Mouse (Mus musculus): ENCODE measurements at regions not wholly inside any gene's neighbourhood (a gene's known extent, or its start where the extent isn't known, plus 50 kb on each side); places are given as distances from the start of the nearest gene placed in this dataset.

DNA sequence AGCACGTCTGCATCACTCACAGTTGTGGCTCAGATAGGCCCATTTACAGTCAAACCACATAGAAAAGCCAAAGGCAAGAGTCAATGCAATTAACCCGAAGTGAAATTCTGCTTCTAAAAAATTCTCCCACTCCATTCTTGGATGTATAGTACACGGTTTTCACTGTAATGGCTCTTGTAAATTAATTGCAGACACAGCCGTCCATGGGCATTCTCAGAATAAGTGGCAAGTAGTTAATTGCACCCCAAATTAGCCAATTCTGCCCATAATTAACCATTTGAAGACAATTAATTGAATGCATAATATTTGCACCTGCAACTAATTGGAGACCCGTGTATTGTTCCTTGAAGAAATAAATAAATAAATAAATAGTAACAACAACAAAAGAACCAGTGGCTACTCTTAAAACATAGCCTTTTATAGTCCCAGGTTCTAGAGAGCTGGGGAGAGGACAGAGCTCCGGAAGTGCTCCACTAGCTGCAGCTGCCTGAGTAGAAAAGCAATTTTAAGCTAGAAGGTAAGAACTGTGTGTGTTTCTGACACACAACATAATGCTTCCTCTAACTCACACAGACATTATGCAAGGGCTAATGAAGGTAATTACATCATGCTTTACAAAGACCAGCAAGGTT, 266.2 kb downstream of the Sox11 start:
- Histone ChIP-seq H3K27me3 (replicated peaks) (no peaks in the 10 kb centered on the region), H3K9ac (ENCODE audit: insufficient read depth, low read depth) (no peak overlapping the region), H3K27ac (ENCODE audit: insufficient read depth, low read depth) (no peak overlapping the region), H3K4me2 (ENCODE audit: insufficient read depth, low read depth, poor library complexity, severe bottlenecking) (no peak overlapping the region), H3K9me3 (replicated peaks; ENCODE audit: low read length) (peaks cover 62% of the 10 kb centered on the region), H3K79me2 (replicated peaks; ENCODE audit: control insufficient read depth, extremely low read depth, insufficient read depth, poor library complexity, severe bottlenecking) (no peaks in the 10 kb centered on the region), H3K4me1 (ENCODE audit: control insufficient read depth in 1 of 2, insufficient read depth in 2 of 2) (no peaks in the 10 kb centered on the region), H3K4me3 (replicated peaks in 1 of 3; ENCODE audit: low read depth in 2 of 3, low read length in 2 of 3, poor library complexity in 1 of 3) (no peak overlapping the region), H3K36me3 (replicated peaks in 1 of 2; ENCODE audit: control insufficient read depth in 1 of 2, insufficient read depth in 1 of 2, low read length in 1 of 2) (no peaks in the 10 kb centered on the region)
- TF ChIP-seq BHLHE40 (IDR thresholded peaks at IDR 0.05; ENCODE audit: low read depth, low read length) = no peak
- TF ChIP-seq MAFK (IDR thresholded peaks at IDR 0.05; ENCODE audit: insufficient replicate concordance, low read length) = no peak
- TF ChIP-seq CHD1 (IDR thresholded peaks at IDR 0.05; ENCODE audit: low read depth, low read length) = no peak
- TF ChIP-seq NRF1 (IDR thresholded peaks at IDR 0.05; ENCODE audit: low read depth, low read length) = no peak
- TF ChIP-seq MXI1 (IDR thresholded peaks at IDR 0.05; ENCODE audit: low read depth, low read length) = no peak
- TF ChIP-seq CTCF (conservative IDR thresholded peaks at IDR 0.05 in 1 of 2, IDR thresholded peaks at IDR 0.05 in 1 of 2; ENCODE audit: low read depth in 2 of 2, low read length in 2 of 2) = no peak
- no peak for TF ChIP-seq ZKSCAN1 (IDR thresholded peaks at IDR 0.05; ENCODE audit: borderline replicate concordance, low read depth, low read length)
- TF ChIP-seq ETS1 (conservative IDR thresholded peaks at IDR 0.05; ENCODE audit: low read depth, low read length) = no peak
- no peak for TF ChIP-seq POLR2A (IDR thresholded peaks at IDR 0.05; ENCODE audit: low read depth, low read length)
- no peak for TF ChIP-seq USF2 (conservative IDR thresholded peaks at IDR 0.05; ENCODE audit: low read depth, low read length)
- no peak for DNase-seq (ENCODE audit: extremely low read depth)
- dilution Hi-C loops (cut with MboI; ENCODE audit: extremely low pct_ligation_motif_present, extremely low pct_unique_long_range_greater_than_20kb, low sequenced_read_pairs) (no loop called here), in situ Hi-C loops (cut with MboI; ENCODE audit: low pct_ligation_motif_present, low pct_unique_long_range_greater_than_20kb, low sequenced_read_pairs) (no loop called here)

DNA sequence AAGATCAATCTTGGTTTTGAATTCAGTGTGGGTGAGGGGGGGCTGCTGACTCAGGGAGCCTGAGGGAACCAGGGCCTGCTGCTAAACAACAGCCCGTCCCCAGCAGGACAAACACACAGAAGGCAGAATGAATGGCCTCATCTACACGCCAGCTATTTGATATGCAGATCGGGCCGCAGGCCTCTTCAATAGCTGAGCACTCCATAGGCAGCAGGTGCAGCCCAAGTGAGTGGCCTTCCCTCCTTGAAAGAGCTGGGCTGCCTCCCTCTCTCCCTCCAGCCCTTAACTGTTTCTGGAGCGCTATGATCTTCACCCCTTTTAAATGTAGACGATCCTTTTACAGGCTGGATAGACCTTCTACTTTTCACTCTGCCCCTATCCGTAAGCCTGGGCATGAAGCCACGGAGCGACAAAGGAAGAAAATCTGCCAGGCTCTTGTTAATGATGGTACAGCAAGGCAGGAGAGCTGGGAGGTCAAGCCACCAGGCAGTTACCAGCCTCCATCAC, 277.3 kb downstream of the Sox11 start:
- in situ Hi-C loops (cut with MboI; ENCODE audit: low pct_ligation_motif_present, low pct_unique_long_range_greater_than_20kb, low sequenced_read_pairs) (no loop called here), dilution Hi-C loops (cut with MboI; ENCODE audit: extremely low pct_ligation_motif_present, extremely low pct_unique_long_range_greater_than_20kb, low sequenced_read_pairs) (no loop called here)
- no peaks in the 10 kb centered on the region for H3K27me3 ChIP-seq (replicated peaks)
- H3K4me1 ChIP-seq (ENCODE audit: control insufficient read depth in 1 of 2, insufficient read depth in 2 of 2) = no peaks in the 10 kb centered on the region
- no peak overlapping the region for H3K9ac ChIP-seq (ENCODE audit: insufficient read depth, low read depth)
- H3K27ac ChIP-seq (ENCODE audit: insufficient read depth, low read depth) = no peak overlapping the region
- TF ChIP-seq ZC3H11A (IDR thresholded peaks at IDR 0.05; ENCODE audit: low read depth, low read length) (no peak), MXI1 (IDR thresholded peaks at IDR 0.05; ENCODE audit: low read depth, low read length) (no peak), KAT2A (IDR thresholded peaks at IDR 0.05; ENCODE audit: insufficient replicate concordance, low read length) (no peak), NRF1 (IDR thresholded peaks at IDR 0.05; ENCODE audit: low read depth, low read length) (no peak), E2F4 (IDR thresholded peaks at IDR 0.05; ENCODE audit: insufficient replicate concordance, low read depth, low read length) (no peak), USF2 (conservative IDR thresholded peaks at IDR 0.05; ENCODE audit: low read depth, low read length) (no peak)
- H3K9me3 ChIP-seq (replicated peaks; ENCODE audit: low read length) = peaks cover 68% of the 10 kb centered on the region
- no peaks in the 10 kb centered on the region for H3K36me3 ChIP-seq (replicated peaks in 1 of 2; ENCODE audit: control insufficient read depth in 1 of 2, insufficient read depth in 1 of 2, low read length in 1 of 2)
- no peak overlapping the region for H3K4me3 ChIP-seq (replicated peaks in 1 of 3; ENCODE audit: low read depth in 2 of 3, low read length in 2 of 3, poor library complexity in 1 of 3)
- H3K79me2 ChIP-seq (replicated peaks; ENCODE audit: control insufficient read depth, extremely low read depth, insufficient read depth, poor library complexity, severe bottlenecking) = no peaks in the 10 kb centered on the region
- no peak overlapping the region for H3K4me2 ChIP-seq (ENCODE audit: insufficient read depth, low read depth, poor library complexity, severe bottlenecking)
- DNase-seq (ENCODE audit: extremely low read depth) = no peak

DNA sequence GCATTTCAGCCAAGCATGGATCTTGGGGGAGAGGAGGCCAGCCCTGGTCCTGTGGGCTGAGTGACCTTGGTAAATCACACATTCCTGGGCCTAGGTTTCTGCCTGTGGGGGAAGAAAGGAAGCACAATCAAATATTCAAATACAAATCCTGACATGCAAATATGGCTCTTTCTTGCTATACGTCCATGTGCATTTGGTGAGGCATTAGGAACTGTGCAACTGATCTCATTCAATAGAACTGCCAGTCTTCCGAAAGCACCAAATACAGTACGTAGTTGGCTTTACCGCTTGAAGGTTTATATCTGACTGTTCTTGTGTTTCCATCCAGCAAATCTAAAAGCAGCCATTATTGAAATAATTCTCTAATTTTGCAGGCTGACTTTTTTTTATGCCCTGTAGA, 278.9 kb downstream of the Sox11 start:
- no peak overlapping the region for H3K4me2 ChIP-seq (ENCODE audit: insufficient read depth, low read depth, poor library complexity, severe bottlenecking)
- H3K79me2 ChIP-seq (replicated peaks; ENCODE audit: control insufficient read depth, extremely low read depth, insufficient read depth, poor library complexity, severe bottlenecking) = no peaks in the 10 kb centered on the region
- no peak overlapping the region for H3K9ac ChIP-seq (ENCODE audit: insufficient read depth, low read depth)
- no peak for TF ChIP-seq KAT2A (IDR thresholded peaks at IDR 0.05; ENCODE audit: insufficient replicate concordance, low read length)
- TF ChIP-seq MYC (IDR thresholded peaks at IDR 0.05; ENCODE audit: low read depth, low read length) = no peak
- no peak for TF ChIP-seq MAX (IDR thresholded peaks at IDR 0.05; ENCODE audit: low read length)
- TF ChIP-seq ELF1 (IDR thresholded peaks at IDR 0.05; ENCODE audit: low read depth, low read length) = no peak
- TF ChIP-seq MAZ (IDR thresholded peaks at IDR 0.05; ENCODE audit: low read depth, low read length) = no peak
- in situ Hi-C loops (cut with MboI; ENCODE audit: low pct_ligation_motif_present, low pct_unique_long_range_greater_than_20kb, low sequenced_read_pairs) (no loop called here), dilution Hi-C loops (cut with MboI; ENCODE audit: extremely low pct_ligation_motif_present, extremely low pct_unique_long_range_greater_than_20kb, low sequenced_read_pairs) (no loop called here)
- DNase-seq (ENCODE audit: extremely low read depth) = no peak
- H3K4me3 ChIP-seq (replicated peaks in 1 of 3; ENCODE audit: low read depth in 2 of 3, low read length in 2 of 3, poor library complexity in 1 of 3) = no peak overlapping the region
- H3K4me1 ChIP-seq (ENCODE audit: control insufficient read depth in 1 of 2, insufficient read depth in 2 of 2) = no peaks in the 10 kb centered on the region
- no peak overlapping the region for H3K27ac ChIP-seq (ENCODE audit: insufficient read depth, low read depth)
- no peaks in the 10 kb centered on the region for H3K36me3 ChIP-seq (replicated peaks in 1 of 2; ENCODE audit: control insufficient read depth in 1 of 2, insufficient read depth in 1 of 2, low read length in 1 of 2)
- peaks cover 58% of the 10 kb centered on the region for H3K9me3 ChIP-seq (replicated peaks; ENCODE audit: low read length)
- no peaks in the 10 kb centered on the region for H3K27me3 ChIP-seq (replicated peaks)
